18 mouse cellular contexts compared by ENCODE assay signal in the genomic region with DNA sequence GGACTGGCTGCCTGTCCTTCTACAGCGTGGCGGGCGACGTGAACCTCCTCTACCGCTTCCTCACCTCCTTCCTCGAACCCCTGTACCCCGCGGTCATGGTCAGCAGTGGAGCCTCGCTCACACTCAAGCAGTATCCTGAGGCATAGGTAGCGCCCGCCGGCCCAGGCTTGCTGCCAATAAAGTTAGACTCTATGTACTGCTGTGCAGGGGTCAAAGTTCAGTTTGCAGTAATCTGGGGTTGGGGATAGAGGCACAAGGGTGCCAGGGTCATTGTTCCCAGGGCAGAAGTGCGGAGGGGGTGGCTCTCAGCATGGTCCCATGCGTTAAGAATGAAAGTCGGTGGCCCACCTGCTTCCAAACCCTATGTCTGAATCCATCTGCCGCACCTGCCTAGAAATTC. TPM values are rescaled to one million over a fixed set of nuclear protein-coding genes. Genes with fewer than 3 reads are reported as not detected.
DNase-seq lines count a peak whose midpoint lies in the region; ATAC-seq lines count a peak whose summit lies in the region.
"Had no signal": no experiment of that assay in that cellular context is flagged by ENCODE, and none has a peak within 500 bp of the region (broad histone marks: within the 10 kb centered on the region; RNA-seq: fewer than 3 reads in every experiment).

No protein-coding gene starts in this region.

- 83% methylated on average over 16 of the region's 16 CpGs for WGBS in heart, embryonic 10.5 days
- 86% methylated on average over 16 of the region's 16 CpGs for WGBS in heart, embryonic 12.5 days
- 86% methylated on average over 16 of the region's 16 CpGs for WGBS in kidney, embryonic 15.5 days
- WGBS in liver, embryonic 12.5 days (ENCODE audit: insufficient replicate concordance) = 65% methylated on average over 16 of the region's 16 CpGs

- peak overlapping the region; percentile 39; the same call in 1 of the 2 replicates for H3K27ac ChIP-seq in heart, embryonic 10.5 days
- no peak overlapping the region for H3K27ac ChIP-seq in heart, embryonic 12.5 days (ENCODE audit: poor library complexity, severe bottlenecking)
- peak overlapping the region; percentile 91 for H3K27ac ChIP-seq in kidney, embryonic 15.5 days
- H3K27ac ChIP-seq in liver, embryonic 12.5 days = peak overlapping the region; percentile 45
- H3K27ac ChIP-seq: hindbrain, embryonic 14.5 days; neural tube, embryonic 13.5 days had no signal

- H3K4me1 ChIP-seq in heart, embryonic 10.5 days = peaks cover 35% of the 10 kb centered on the region
- H3K4me1 ChIP-seq in heart, embryonic 12.5 days (replicated peaks) = peaks cover 23% of the 10 kb centered on the region
- H3K4me1 ChIP-seq in kidney, embryonic 15.5 days = peaks cover 44% of the 10 kb centered on the region
- peaks cover 13% of the 10 kb centered on the region; the same call in 1 of the 2 replicates for H3K4me1 ChIP-seq in liver, embryonic 12.5 days
- H3K4me1 ChIP-seq: neural tube, embryonic 13.5 days had no signal

- 0 out of 2 replicates have a peak, but pooled peaks cover 13% of the 10 kb centered on the region for H3K27me3 ChIP-seq in heart, embryonic 10.5 days (ENCODE audit: insufficient read depth, poor library complexity, severe bottlenecking)
- no peaks in the 10 kb centered on the region for H3K27me3 ChIP-seq in heart, embryonic 12.5 days (replicated peaks)
- H3K27me3 ChIP-seq in kidney, embryonic 15.5 days = no peaks in the 10 kb centered on the region
- peaks cover 25% of the 10 kb centered on the region; the same call in 1 of the 2 replicates for H3K27me3 ChIP-seq in liver, embryonic 12.5 days (replicated peaks)
- H3K27me3 ChIP-seq: neural tube, embryonic 13.5 days had no signal

- H3K4me3 ChIP-seq in heart, embryonic 10.5 days = no peak overlapping the region
- H3K4me3 ChIP-seq in heart, embryonic 12.5 days = no peak overlapping the region
- H3K4me3 ChIP-seq in kidney, embryonic 15.5 days (replicated peaks) = no peak overlapping the region
- H3K4me3 ChIP-seq in liver, embryonic 12.5 days = no peak overlapping the region
- H3K4me3 ChIP-seq: neural tube, embryonic 13.5 days had no signal

- H3K36me3 ChIP-seq in heart, embryonic 10.5 days = no peaks in the 10 kb centered on the region
- no peaks in the 10 kb centered on the region for H3K36me3 ChIP-seq in heart, embryonic 12.5 days
- H3K36me3 ChIP-seq in kidney, embryonic 15.5 days = no peaks in the 10 kb centered on the region
- no peaks in the 10 kb centered on the region for H3K36me3 ChIP-seq in liver, embryonic 12.5 days
- H3K36me3 ChIP-seq: G1E; neural tube, embryonic 13.5 days had no signal

- no peak overlapping the region for H3K4me2 ChIP-seq in heart, embryonic 12.5 days
- H3K4me2 ChIP-seq in kidney, embryonic 15.5 days = no peak overlapping the region
- H3K4me2 ChIP-seq in liver, embryonic 12.5 days = no peak overlapping the region
- H3K4me2 ChIP-seq: hindbrain, embryonic 14.5 days; neural tube, embryonic 13.5 days had no signal

- no peaks in the 10 kb centered on the region for H3K9me3 ChIP-seq in heart, embryonic 10.5 days
- no peaks in the 10 kb centered on the region for H3K9me3 ChIP-seq in heart, embryonic 12.5 days (replicated peaks)
- no peaks in the 10 kb centered on the region for H3K9me3 ChIP-seq in kidney, embryonic 15.5 days (replicated peaks)
- H3K9me3 ChIP-seq in liver, embryonic 12.5 days (replicated peaks) = no peaks in the 10 kb centered on the region
- H3K9me3 ChIP-seq: G1E; neural tube, embryonic 13.5 days had no signal

- ATAC-seq in heart, embryonic 12.5 days (ENCODE audit: insufficient number of reproducible peaks, low FRiP score) = no peak
- ATAC-seq in kidney, embryonic 15.5 days (replicated peaks; ENCODE audit: low FRiP score) = no peak
- ATAC-seq in liver, embryonic 12.5 days = peak; percentile 37
- ATAC-seq in megakaryocyte-erythroid progenitor cell, adult 5-6 weeks (replicated peaks; ENCODE audit: low FRiP score, low TSS enrichment, poor library complexity, severe bottlenecking) = no peak

- no peak overlapping the region for H3K9ac ChIP-seq in heart, embryonic 12.5 days
- no peak overlapping the region for H3K9ac ChIP-seq in kidney, embryonic 15.5 days
- H3K9ac ChIP-seq in liver, embryonic 12.5 days = no peak overlapping the region
- H3K9ac ChIP-seq: hindbrain, embryonic 14.5 days; neural tube, embryonic 13.5 days had no signal

- DNase-seq in heart, embryonic 10.5 days (ENCODE audit: low spot score) = no peak
- peak; percentile 68 for DNase-seq in yolk sac, embryonic 10.5 days (ENCODE audit: low spot score)
- DNase-seq in heart, adult 18-20 months = no peak
- no peak for DNase-seq in adrenal gland, postnatal 4 days (ENCODE audit: low spot score in 2 of 2)
- DNase-seq: adrenal gland, postnatal 25 days; lung, adult 2 months had no signal

RNA-seq across cellular contexts. Expression of a gene that starts 7.7 kb away (rescaled TPM):
- polyA plus RNA-seq in heart, embryonic 10.5 days (2016; fragmentation: Nextera tagmentation; extraction: Ambion mirVana) = 0.19 and 0.23 TPM in 2 replicates
- 0.19 and 0.35 TPM in 2 replicates for polyA plus RNA-seq in heart, embryonic 12.5 days (2016; fragmentation: Nextera tagmentation; extraction: Ambion mirVana)
- 0.18 and 0.30 TPM in 2 replicates for polyA plus RNA-seq in kidney, embryonic 15.5 days (2015; fragmentation: Nextera tagmentation; extraction: Ambion mirVana)
- polyA plus RNA-seq in liver, embryonic 12.5 days (2016; fragmentation: Nextera tagmentation; extraction: Ambion mirVana) = 0.18 and 0.22 TPM in 2 replicates
- not detected for total RNA-seq in heart, adult 18-20 months (2021)
- not detected for total RNA-seq in adrenal gland, postnatal 4 days (2021)
- not detected in 2 replicates for total RNA-seq in megakaryocyte-erythroid progenitor cell, adult 5-6 weeks (2014; fragmentation: Nextera tagmentation)
- total RNA-seq in megakaryocyte-erythroid progenitor cell, adult 5-6 weeks (2017) = not detected in 2 replicates
- total RNA-seq: G1E; gastrocnemius, postnatal 4 days; layer of hippocampus, adult 8-10 months; left cerebral cortex, postnatal 14 days; megakaryocyte progenitor cell, adult 5-6 weeks had no signal
- polyA plus RNA-seq: G1E; hindbrain, embryonic 14.5 days; neural tube, embryonic 13.5 days had no signal

RNA-seq across cellular contexts. Expression of a gene that starts 14.2 kb away (rescaled TPM):
- 0.33 and 0.36 TPM in 2 replicates for polyA plus RNA-seq in heart, embryonic 10.5 days (2016; fragmentation: Nextera tagmentation; extraction: Ambion mirVana)
- 0.17 TPM in 1 of 2 replicates, not detected in the other for polyA plus RNA-seq in heart, embryonic 12.5 days (2016; fragmentation: Nextera tagmentation; extraction: Ambion mirVana)
- polyA plus RNA-seq in kidney, embryonic 15.5 days (2015; fragmentation: Nextera tagmentation; extraction: Ambion mirVana) = 15.8 and 22.3 TPM in 2 replicates
- polyA plus RNA-seq in liver, embryonic 12.5 days (2016; fragmentation: Nextera tagmentation; extraction: Ambion mirVana) = 0.08 and 0.10 TPM in 2 replicates
- total RNA-seq in heart, adult 18-20 months (2021) = under 1 TPM in 1 of 2 experiments, not detected in 1; 0.36 TPM
- total RNA-seq in adrenal gland, postnatal 4 days (2021) = 1 to 10 TPM in 1 of 2 experiments, under 1 TPM in 1; 0.51 to 3.6 TPM
- not detected in 2 replicates for total RNA-seq in megakaryocyte-erythroid progenitor cell, adult 5-6 weeks (2014; fragmentation: Nextera tagmentation)
- not detected in 2 replicates for total RNA-seq in megakaryocyte-erythroid progenitor cell, adult 5-6 weeks (2017)
- total RNA-seq: adrenal gland, postnatal 25 days; gastrocnemius, postnatal 4 days; megakaryocyte progenitor cell, adult 5-6 weeks had no signal
- polyA plus RNA-seq: frontal cortex, adult 2 months; G1E; hindbrain, embryonic 14.5 days had no signal

RNA-seq across cellular contexts. Expression of a gene that starts 27.4 kb away (rescaled TPM):
- polyA plus RNA-seq in heart, embryonic 10.5 days (2016; fragmentation: Nextera tagmentation; extraction: Ambion mirVana) = 5.4 and 7.6 TPM in 2 replicates
- polyA plus RNA-seq in heart, embryonic 12.5 days (2016; fragmentation: Nextera tagmentation; extraction: Ambion mirVana) = 5.8 and 6.4 TPM in 2 replicates
- polyA plus RNA-seq in kidney, embryonic 15.5 days (2015; fragmentation: Nextera tagmentation; extraction: Ambion mirVana) = 8.6 and 9.1 TPM in 2 replicates
- polyA plus RNA-seq in liver, embryonic 12.5 days (2016; fragmentation: Nextera tagmentation; extraction: Ambion mirVana) = 4.0 and 4.2 TPM in 2 replicates
- total RNA-seq in heart, adult 18-20 months (2021) = 1 to 10 TPM; 1.8 to 1.9 TPM
- 1 to 10 TPM; 7.6 to 8.5 TPM for total RNA-seq in adrenal gland, postnatal 4 days (2021)
- 4.2 and 10.1 TPM in 2 replicates for total RNA-seq in megakaryocyte-erythroid progenitor cell, adult 5-6 weeks (2014; fragmentation: Nextera tagmentation)
- total RNA-seq in megakaryocyte-erythroid progenitor cell, adult 5-6 weeks (2017) = 8.3 and 8.7 TPM in 2 replicates

RNA-seq across cellular contexts. Expression of a gene that starts 28.1 kb away (rescaled TPM):
- 12.3 and 13.3 TPM in 2 replicates for polyA plus RNA-seq in heart, embryonic 10.5 days (2016; fragmentation: Nextera tagmentation; extraction: Ambion mirVana)
- 16.0 and 17.5 TPM in 2 replicates for polyA plus RNA-seq in heart, embryonic 12.5 days (2016; fragmentation: Nextera tagmentation; extraction: Ambion mirVana)
- 14.1 and 16.4 TPM in 2 replicates for polyA plus RNA-seq in kidney, embryonic 15.5 days (2015; fragmentation: Nextera tagmentation; extraction: Ambion mirVana)
- 8.6 and 9.3 TPM in 2 replicates for polyA plus RNA-seq in liver, embryonic 12.5 days (2016; fragmentation: Nextera tagmentation; extraction: Ambion mirVana)
- 10 to 100 TPM; 30.1 to 31.0 TPM for total RNA-seq in heart, adult 18-20 months (2021)
- total RNA-seq in adrenal gland, postnatal 4 days (2021) = 10 to 100 TPM; 56.7 to 61.6 TPM
- total RNA-seq in megakaryocyte-erythroid progenitor cell, adult 5-6 weeks (2014; fragmentation: Nextera tagmentation) = 17.4 and 18.4 TPM in 2 replicates
- total RNA-seq in megakaryocyte-erythroid progenitor cell, adult 5-6 weeks (2017) = 10.9 and 13.0 TPM in 2 replicates

RNA-seq across cellular contexts. Expression of a gene that starts 28.3 kb away (rescaled TPM):
- 1,131 and 1,417 TPM in 2 replicates for polyA plus RNA-seq in heart, embryonic 10.5 days (2016; fragmentation: Nextera tagmentation; extraction: Ambion mirVana)
- polyA plus RNA-seq in heart, embryonic 12.5 days (2016; fragmentation: Nextera tagmentation; extraction: Ambion mirVana) = 1,576 and 1,627 TPM in 2 replicates
- polyA plus RNA-seq in kidney, embryonic 15.5 days (2015; fragmentation: Nextera tagmentation; extraction: Ambion mirVana) = 1,004 and 1,083 TPM in 2 replicates
- 624 and 630 TPM in 2 replicates for polyA plus RNA-seq in liver, embryonic 12.5 days (2016; fragmentation: Nextera tagmentation; extraction: Ambion mirVana)
- 1,000 to 10,000 TPM; 2,170 to 2,492 TPM for total RNA-seq in heart, adult 18-20 months (2021)
- total RNA-seq in adrenal gland, postnatal 4 days (2021) = 100 to 1,000 TPM; 503 to 527 TPM
- 864 and 908 TPM in 2 replicates for total RNA-seq in megakaryocyte-erythroid progenitor cell, adult 5-6 weeks (2014; fragmentation: Nextera tagmentation)
- total RNA-seq in megakaryocyte-erythroid progenitor cell, adult 5-6 weeks (2017) = 793 and 990 TPM in 2 replicates

Comparison
In these comparisons a context has a peak if more than half of its experiments do, and no peak if none do; other contexts are left out.
1. RNA of a gene that starts 14.2 kb away (polyA plus RNA-seq): 15.8 to 22.3 TPM in kidney, embryonic 15.5 days; 0.33 to 0.36 TPM in heart, embryonic 10.5 days, 0.08 to 0.10 TPM in liver, embryonic 12.5 days and 0.17 TPM in heart, embryonic 12.5 days; every median in the first group is over 10 times any median in the second.